Mouse (Mus musculus) T-cell, adult 2 months (primary cell): ENCODE results near the gene Bcr.

Experiments
- DNase-seq: peaks from one replicate; pipeline ENCODE4 v3.0.0; 2022; ENCODE audit warnings: low spot score

Gene Bcr

DNA sequence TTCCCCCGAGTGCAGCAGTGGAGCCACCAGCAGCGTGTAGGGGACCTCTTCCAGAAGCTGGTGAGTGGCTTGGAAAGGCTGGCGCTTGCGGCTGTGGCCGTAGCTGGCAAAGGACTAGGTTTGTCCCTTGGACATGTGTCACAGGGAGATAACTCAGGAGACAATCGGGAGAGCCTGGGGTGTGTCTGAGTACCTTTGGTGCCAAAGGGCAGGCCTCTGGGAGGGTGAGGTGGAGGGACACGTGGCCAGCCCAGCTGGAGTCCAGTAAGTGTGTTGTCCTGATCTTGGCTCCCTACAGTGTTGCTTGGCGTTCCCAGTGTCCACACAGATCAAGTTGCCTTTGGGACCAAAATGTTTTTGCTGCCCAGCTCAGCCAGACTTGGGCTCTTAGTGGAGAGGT is 71.2 kb downstream of the Bcr start:
- DNase-seq: no peak

- no peak for DNase-seq
These were observed 74.6 kb downstream of the Bcr start for GRCm38 (mm10) chr10:75134861-75135517.

DNA sequence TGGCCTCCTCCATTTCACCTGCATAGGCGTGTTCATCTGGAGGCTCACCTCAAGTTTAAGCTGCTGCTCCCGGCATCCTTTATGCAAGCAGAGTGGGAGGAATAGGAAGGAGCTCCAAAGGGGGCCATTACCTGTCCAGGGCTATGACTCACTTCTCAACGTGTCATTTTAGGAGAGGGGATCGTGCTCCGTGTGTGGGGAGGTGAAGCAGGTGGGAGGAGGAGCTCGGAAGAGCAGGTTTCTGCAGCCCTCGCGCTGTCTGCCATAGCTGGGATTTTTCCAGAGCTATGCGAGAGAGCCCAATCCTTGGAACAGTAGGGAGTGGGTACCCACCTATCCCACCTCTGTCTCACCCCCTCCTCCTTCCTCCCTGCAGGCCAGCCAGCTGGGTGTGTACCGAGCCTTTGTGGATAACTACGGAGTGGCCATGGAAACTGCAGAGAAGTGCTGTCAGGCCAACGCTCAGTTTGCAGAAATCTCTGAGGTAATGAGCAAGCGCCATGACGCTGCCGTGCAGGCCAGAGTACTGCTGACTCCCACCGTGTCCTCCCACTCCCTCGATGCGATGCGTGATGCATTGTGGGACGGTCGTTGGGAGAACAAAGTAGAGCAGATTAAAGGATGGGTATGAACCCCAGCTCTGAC is 75.2 kb downstream of the Bcr start:
- no peak for DNase-seq

- peak; percentile 80 for DNase-seq
These were observed 76.8 kb downstream of the Bcr start for GRCm38 (mm10) chr10:75137148-75137547.

- no peak for DNase-seq
These were observed 84.8 kb downstream of the Bcr start for GRCm38 (mm10) chr10:75145221-75145620.

DNA sequence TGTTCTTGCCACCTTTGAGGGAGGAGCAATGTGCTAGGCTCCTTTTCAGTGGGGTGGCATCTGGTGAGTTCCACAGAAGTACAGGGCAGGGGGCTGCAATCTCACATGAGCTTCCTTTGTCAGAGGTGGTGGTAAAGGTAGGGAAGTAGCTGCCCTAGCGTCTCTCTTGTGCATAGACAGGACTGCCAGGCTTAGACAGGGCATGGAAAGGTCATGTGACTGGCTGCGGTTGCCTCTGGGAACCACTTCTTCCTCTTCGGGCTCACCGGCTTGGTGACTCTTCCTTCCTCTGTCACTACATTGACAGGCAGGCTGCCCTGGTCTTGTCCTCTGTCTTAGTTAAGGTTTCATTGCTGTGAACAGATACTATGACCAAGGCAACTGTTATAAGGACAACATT is 85.6 kb downstream of the Bcr start:
- peak; percentile 83 for DNase-seq

DNA sequence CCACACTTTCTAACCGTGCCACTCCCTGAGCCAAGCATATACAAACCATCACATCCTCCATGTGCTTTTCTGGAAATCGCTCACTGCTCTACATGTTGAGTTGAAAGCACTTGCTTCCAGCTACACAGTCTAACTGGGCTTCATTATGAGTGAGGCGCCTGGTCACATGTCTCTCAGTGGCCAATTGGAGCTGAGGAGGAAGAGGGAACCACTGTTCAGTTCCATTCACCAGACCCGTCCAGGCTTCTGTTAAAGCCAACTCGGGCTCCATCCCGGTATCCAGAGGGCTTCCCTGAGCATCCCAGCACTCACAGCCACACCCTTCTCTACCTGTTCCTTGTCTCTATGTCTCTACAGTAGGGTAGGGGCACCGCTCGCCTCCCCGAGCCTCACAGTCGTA is 86.2 kb downstream of the Bcr start:
- no peak for DNase-seq

DNA sequence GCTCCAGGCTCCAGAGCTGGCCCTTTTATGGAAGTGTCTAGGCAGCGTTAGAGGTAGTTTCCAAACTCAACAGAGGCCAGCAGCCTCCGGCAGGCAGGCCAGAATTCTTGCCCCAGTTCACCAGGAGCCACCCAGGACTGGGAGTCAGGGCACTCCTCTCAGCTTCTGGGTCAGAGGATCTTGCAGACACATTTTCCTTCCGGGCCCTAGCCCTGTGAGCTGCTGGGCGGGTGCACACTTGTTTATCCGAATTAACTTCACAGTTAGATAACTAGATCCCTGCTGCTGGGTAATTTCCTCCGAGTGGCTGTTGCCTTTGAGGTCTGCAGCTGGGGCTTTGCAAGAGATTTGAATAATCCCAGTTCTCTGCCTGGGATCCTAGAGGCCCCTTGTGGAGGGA is 87.9 kb downstream of the Bcr start:
- DNase-seq: no peak

GRCm38 (mm10) chr10:75150361-75150760 is 90.0 kb downstream of the Bcr start:
- no peak for DNase-seq

DNA sequence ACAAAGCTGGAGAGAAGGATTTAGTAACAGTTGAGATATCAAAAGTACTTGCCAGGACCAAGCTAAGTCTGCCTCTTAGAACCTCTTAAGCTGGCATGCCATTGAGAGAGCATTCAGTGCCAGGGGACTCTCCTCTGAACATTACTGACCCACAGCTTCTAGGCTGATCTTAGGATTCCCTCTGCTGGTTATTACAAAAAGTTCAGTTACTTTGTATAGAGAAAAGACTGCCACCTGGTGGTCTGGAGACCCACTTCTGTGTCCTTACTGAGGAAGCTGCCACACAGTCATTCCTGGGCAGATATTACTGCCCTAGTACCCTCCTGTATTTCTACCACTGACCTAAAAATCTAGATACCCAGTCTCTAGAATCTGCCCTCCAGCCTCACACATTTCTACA is 90.9 kb downstream of the Bcr start:
- DNase-seq: peak; percentile 68

DNA sequence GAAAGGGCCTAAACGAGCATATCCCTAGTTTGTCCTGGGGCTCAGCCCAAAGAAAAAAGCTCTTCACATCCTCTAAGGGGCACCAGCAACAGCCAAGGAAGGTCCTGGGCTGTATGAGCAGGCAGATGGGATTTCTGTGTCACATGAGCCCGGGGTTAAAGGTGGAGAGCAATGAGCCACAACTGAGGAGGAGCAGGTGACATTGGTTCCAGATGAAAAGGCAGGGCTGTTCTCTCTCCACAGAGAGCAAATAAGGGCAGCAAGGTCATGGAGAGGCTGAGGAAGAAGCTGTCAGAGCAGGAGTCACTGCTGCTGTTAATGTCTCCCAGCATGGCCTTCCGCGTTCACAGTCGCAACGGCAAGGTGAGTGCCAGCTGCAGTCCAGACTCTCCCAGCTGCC is 96.4 kb downstream of the Bcr start:
- no peak for DNase-seq

- no peak for DNase-seq
These were observed 97.3 kb downstream of the Bcr start for GRCm38 (mm10) chr10:75157713-75158112.

DNA sequence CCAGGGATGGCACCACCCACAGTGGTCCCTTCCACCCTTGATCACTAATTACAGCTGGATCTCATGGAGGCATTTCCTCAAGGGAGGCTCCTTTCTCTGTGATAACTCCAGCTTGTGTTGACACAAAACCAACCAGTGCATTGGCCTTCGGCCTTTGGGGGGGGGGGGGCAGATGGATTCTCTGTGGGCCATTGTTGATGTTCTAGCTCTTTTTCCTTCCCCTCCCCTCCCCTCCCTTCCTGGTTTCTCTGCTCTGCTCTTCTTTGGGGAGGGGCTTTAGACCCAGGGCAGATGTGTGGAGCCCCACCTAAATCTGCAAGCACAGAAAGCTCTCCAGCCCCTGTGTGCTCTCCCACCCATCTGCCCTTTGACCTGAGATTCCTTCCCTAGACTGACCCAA is 98.0 kb downstream of the Bcr start:
- no peak for DNase-seq

- DNase-seq: no peak
These were observed 99.9 kb downstream of the Bcr start for GRCm38 (mm10) chr10:75160171-75160900.

GRCm38 (mm10) chr10:75165825-75166481 is 105.6 kb downstream of the Bcr start:
- DNase-seq: no peak

DNA sequence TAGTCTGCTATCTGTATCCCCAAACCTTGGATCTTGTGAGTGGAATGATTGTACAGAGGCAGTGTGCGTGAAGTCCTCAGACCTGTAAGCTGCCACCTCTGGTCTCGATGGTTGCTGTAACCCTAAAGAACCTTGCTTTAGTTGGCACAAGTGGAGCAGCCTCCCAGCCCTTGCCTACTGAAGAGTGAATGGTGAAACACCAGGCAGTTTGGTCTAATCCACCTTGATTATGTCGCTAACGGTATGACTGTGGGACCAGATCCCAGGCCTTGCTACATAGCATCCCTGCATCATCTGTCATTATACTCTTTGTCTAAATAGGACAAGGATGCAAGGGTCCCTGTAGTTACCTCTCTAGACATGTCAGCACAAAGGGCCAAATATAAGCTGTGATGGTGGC is 106.2 kb downstream of the Bcr start:
- DNase-seq: no peak

DNA sequence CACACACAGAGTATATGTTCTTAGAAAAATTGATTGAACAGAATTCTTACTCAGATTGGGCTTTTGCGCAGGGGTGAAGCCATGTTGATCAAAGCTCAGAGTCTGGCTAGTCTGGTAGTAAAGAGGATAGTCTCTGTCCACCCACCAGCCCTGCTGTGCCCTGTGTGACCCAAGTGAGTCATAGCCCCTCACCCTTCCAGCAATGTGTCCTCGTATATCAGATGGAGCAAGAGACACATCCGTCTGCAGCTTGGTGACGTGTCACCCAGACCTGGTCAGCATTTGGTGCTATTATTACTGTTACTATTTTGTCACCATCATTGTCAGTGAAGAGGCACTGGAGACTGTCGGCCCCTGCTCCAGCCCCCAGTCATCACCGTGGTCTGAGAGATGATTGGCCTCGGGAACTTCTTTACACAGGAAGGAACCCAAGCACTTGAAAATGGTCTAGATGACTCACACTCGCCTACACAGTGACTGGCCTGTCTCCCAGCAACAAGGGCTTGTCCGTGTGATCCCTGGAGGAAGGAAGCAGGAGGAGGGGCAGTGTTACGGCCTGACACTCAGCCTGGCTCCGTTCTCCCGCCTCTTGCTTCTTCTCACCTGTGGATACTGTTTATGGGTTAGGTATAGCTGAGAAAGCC is 109.9 kb downstream of the Bcr start:
- no peak for DNase-seq

DNA sequence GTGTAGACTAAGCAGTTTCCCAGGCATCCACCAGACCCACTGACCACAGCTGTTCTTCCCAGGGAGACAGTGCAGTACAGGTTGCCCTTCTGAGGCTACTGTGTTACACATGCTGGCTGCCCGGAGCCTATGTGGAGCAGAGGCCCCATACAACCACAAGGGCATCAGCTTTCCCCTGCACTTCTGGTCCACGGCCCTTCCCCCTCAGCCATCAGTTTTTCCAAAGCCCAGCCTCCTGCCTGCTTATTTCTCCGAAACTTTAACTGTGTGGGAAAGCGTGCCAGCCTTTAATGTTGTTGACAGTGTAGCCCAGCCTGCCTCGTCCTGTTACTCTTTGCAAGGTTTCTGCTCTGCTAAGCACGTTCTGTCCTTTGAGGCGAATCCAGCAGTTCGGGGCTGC is 112.7 kb downstream of the Bcr start:
- no peak for DNase-seq

DNA sequence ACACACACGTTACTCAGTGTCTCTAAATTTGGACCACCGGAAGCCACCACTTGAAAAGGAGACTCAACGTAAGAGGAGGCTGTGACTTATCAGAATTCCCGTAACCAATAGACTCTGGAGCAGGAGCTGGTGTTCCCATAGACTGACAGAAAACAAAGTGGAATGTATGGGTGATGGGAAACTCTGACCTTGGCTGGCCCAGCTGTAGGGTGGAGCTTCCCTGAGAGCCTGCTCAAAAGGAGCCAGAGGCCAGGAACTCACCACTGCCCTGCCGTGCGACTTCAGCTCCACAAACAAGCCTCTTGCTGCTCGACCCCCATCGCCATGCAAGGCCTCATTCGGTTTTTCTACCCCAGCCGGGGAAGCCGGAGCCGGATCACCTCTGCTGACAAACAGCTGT is 113.3 kb downstream of the Bcr start:
- DNase-seq: no peak

DNA sequence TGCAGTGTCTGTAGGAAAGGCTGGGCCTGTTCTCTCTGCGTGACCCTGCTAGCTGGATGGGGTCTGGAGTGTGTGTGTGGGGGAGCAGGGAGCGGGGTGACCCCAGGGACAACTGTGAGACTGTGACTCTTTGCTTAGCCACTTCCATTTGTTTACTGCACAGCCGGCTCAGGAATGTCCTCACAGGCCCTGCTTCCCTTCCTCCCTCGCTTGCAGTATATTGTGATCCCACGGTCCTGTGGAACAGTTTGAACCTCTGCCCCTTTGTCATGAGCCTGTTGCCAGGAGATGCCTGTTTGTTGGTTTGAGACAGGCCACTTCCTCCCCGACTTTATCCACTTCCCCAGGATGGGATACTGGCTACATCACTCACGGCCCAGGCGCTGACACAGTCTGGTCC is 116.1 kb downstream of the Bcr start:
- no peak for DNase-seq

GRCm38 (mm10) chr10:75178911-75179310 is 118.5 kb downstream of the Bcr start:
- no peak for DNase-seq

DNA sequence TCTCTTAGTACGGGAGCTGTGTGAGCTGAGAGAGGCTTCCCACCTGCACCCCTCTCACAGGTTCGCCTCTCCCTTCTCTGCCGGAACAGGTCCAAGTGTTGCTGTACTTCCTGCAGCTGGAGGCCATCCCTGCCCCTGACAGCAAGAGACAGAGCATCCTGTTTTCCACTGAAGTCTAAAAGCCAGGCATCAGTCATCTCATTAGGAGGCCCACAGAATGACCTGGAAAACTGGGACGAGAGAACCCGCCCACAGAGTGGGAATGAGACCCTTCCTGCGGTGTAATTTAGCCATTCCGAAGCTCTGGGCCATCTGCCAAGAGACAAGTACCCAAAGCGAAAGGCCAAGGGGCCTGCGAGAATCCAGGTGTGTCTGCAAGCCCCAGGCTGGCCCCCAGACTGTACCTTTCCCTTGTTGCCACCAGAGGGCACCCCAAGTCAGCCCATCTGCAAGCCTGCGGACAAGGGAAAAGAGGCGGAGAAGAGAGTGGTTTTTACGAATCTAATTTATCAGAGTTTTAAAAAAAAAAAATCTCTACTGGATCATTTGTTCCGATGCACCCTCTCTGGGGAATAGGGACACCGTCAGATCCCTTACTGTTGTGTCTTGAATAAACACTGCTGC is 121.9 kb downstream of the Bcr start:
- peak; percentile 68 for DNase-seq
